ENCODE assay signal across 25 mouse cellular contexts in genomic region chr11:115889159-115889558, GRCm38 (mm10). TPM values are rescaled to one million over a fixed set of nuclear protein-coding genes. Genes with fewer than 3 reads are reported as not detected.
DNase-seq lines count a peak whose midpoint lies in the region; ATAC-seq and TF ChIP-seq lines count a peak whose summit lies in the region.
"Had no signal": no experiment of that assay in that cellular context is flagged by ENCODE, and none has a peak within 500 bp of the region (broad histone marks: within the 10 kb centered on the region; RNA-seq: fewer than 3 reads in every experiment).

No protein-coding gene starts in this region.

- no peak overlapping the region for H3K9ac ChIP-seq in kidney, embryonic 16.5 days (replicated peaks; ENCODE audit: low read length)
- H3K9ac ChIP-seq in lung, embryonic 16.5 days (ENCODE audit: low read length), result no peak overlapping the region
- H3K9ac ChIP-seq: forebrain, embryonic 13.5 days had no signal

- H3K9me3 ChIP-seq in heart, embryonic 10.5 days, result no peaks in the 10 kb centered on the region
- no peaks in the 10 kb centered on the region for H3K9me3 ChIP-seq in kidney, embryonic 16.5 days (ENCODE audit: low read length)
- H3K9me3 ChIP-seq in lung, embryonic 16.5 days (ENCODE audit: control insufficient read depth, low read length), result no peaks in the 10 kb centered on the region
- H3K9me3 ChIP-seq: embryonic facial prominence, embryonic 10.5 days; embryonic facial prominence, embryonic 12.5 days; forebrain, embryonic 13.5 days; G1E had no signal

- no peak for ATAC-seq in kidney, embryonic 16.5 days (ENCODE audit: low FRiP score, low TSS enrichment)
- ATAC-seq in lung, embryonic 16.5 days (ENCODE audit: low read depth), result peak; percentile 26; the same call in 1 of the 2 replicates
- ATAC-seq: activated CD4-positive, CD25-positive, alpha-beta regulatory T cell, adult 4 months; CD4-positive, CD25-positive, alpha-beta regulatory T cell, adult 4 months; forebrain, embryonic 13.5 days; Patski had no signal

- peaks cover 39% of the 10 kb centered on the region for H3K4me1 ChIP-seq in heart, embryonic 10.5 days
- 0 out of 2 replicates have a peak, but pooled peaks cover 3% of the 10 kb centered on the region for H3K4me1 ChIP-seq in kidney, embryonic 16.5 days (ENCODE audit: insufficient read depth, low read length)
- H3K4me1 ChIP-seq in lung, embryonic 16.5 days (replicated peaks; ENCODE audit: control insufficient read depth, insufficient read depth, low read length), result peaks cover 4% of the 10 kb centered on the region; the same call in 1 of the 2 replicates
- peaks cover 4% of the 10 kb centered on the region; the same call in 1 of the 2 replicates for H3K4me1 ChIP-seq in lung, adult 2 months (ENCODE audit: control insufficient read depth, insufficient read depth, low read length)
- H3K4me1 ChIP-seq: embryonic facial prominence, embryonic 12.5 days; forebrain, embryonic 13.5 days had no signal

- no peak overlapping the region for H3K4me3 ChIP-seq in heart, embryonic 10.5 days
- no peak overlapping the region for H3K4me3 ChIP-seq in kidney, embryonic 16.5 days (ENCODE audit: low read length)
- H3K4me3 ChIP-seq in lung, embryonic 16.5 days (ENCODE audit: low read length), result no peak overlapping the region
- no peak overlapping the region for H3K4me3 ChIP-seq in lung, adult 2 months (replicated peaks; ENCODE audit: extremely low read depth, low read depth, low read length)
- H3K4me3 ChIP-seq: embryonic facial prominence, embryonic 10.5 days; embryonic facial prominence, embryonic 12.5 days; forebrain, embryonic 13.5 days had no signal

- TF ChIP-seq CTCF in lung, adult 2 months (IDR thresholded peaks at IDR 0.05; ENCODE audit: insufficient read depth, low read length), result no peak

- peaks cover 21% of the 10 kb centered on the region for H3K36me3 ChIP-seq in heart, embryonic 10.5 days
- H3K36me3 ChIP-seq in kidney, embryonic 16.5 days (ENCODE audit: insufficient read depth, low read length), result peaks cover under 1% of the 10 kb centered on the region; the same call in 1 of the 2 replicates
- H3K36me3 ChIP-seq in lung, embryonic 16.5 days (ENCODE audit: control insufficient read depth, insufficient read depth, low read length), result peaks cover 4% of the 10 kb centered on the region; the same call in 1 of the 2 replicates

- no peak for DNase-seq in heart, embryonic 10.5 days (ENCODE audit: low spot score)
- DNase-seq in heart, adult 11 months, result no peak
- peak; percentile 31 for DNase-seq in kidney, adult 11 months
- DNase-seq in lung, postnatal 14 days, result no peak
- peak; percentile 27 for DNase-seq in lung, postnatal 36 days
- no peak for DNase-seq in lung, adult 2 months
- DNase-seq: adrenal gland, adult 8-10 months; adrenal gland, postnatal 14 days; adrenal gland, postnatal 36 days; B cell, adult 2 months; cerebellum, adult 11-12 months; cerebellum, adult 2 months; cerebellum, adult 9-10 months; cerebellum, postnatal 25 days had no signal

- 72% methylated on average over 6 of the region's 6 CpGs for WGBS in heart, embryonic 10.5 days
- 84% methylated on average over 6 of the region's 6 CpGs for WGBS in kidney, embryonic 16.5 days
- WGBS in lung, embryonic 16.5 days, result 56% methylated on average over 6 of the region's 6 CpGs
- WGBS in lung, adult 2 months, result 79% methylated on average over 6 of the region's 6 CpGs

- H3K27ac ChIP-seq in heart, embryonic 10.5 days, result 0 out of 2 replicates have a peak overlapping the region, but pooled peaks have one; percentile 23
- H3K27ac ChIP-seq in kidney, embryonic 16.5 days (ENCODE audit: low read length), result no peak overlapping the region
- no peak overlapping the region for H3K27ac ChIP-seq in lung, embryonic 16.5 days (ENCODE audit: low read length)
- H3K27ac ChIP-seq: embryonic facial prominence, embryonic 10.5 days; embryonic facial prominence, embryonic 12.5 days; forebrain, embryonic 13.5 days had no signal

- H3K4me2 ChIP-seq in kidney, embryonic 16.5 days (replicated peaks; ENCODE audit: low read depth, low read length), result no peak overlapping the region
- H3K4me2 ChIP-seq in lung, embryonic 16.5 days (ENCODE audit: low read depth, low read length), result no peak overlapping the region
- H3K4me2 ChIP-seq: embryonic facial prominence, embryonic 12.5 days; forebrain, embryonic 13.5 days had no signal

- H3K27me3 ChIP-seq in heart, embryonic 10.5 days (ENCODE audit: insufficient read depth, poor library complexity, severe bottlenecking), result peaks cover 4% of the 10 kb centered on the region
- H3K27me3 ChIP-seq in kidney, embryonic 16.5 days (ENCODE audit: insufficient read depth, low read length), result no peaks in the 10 kb centered on the region
- H3K27me3 ChIP-seq in lung, embryonic 16.5 days (ENCODE audit: control insufficient read depth, insufficient read depth, low read depth, low read length), result no peaks in the 10 kb centered on the region
- H3K27me3 ChIP-seq: Patski had no signal

- no peak for TF ChIP-seq POLR2A in lung, adult 2 months (IDR thresholded peaks at IDR 0.05; ENCODE audit: borderline replicate concordance, extremely low read depth, low read depth, low read length)

RNA-seq across cellular contexts. Expression of gene Smim5, which starts 10.6 kb away (rescaled TPM):
- 13.7 and 17.9 TPM in 2 replicates for polyA plus RNA-seq in heart, embryonic 10.5 days (2016; fragmentation: Nextera tagmentation; extraction: Ambion mirVana)
- polyA plus RNA-seq in kidney, embryonic 16.5 days (2015; fragmentation: Nextera tagmentation; extraction: Ambion mirVana), result 4.7 and 5.0 TPM in 2 replicates
- polyA plus RNA-seq in lung, embryonic 16.5 days (2015; fragmentation: Nextera tagmentation; extraction: Ambion mirVana), result 5.6 and 8.9 TPM in 2 replicates
- polyA plus RNA-seq in lung, adult 2 months (2012; rRNA removed), result 10.3 and 10.8 TPM in 2 replicates

RNA-seq across cellular contexts. Expression of gene Smim6, which starts 22.7 kb away (rescaled TPM):
- 1.6 and 1.7 TPM in 2 replicates for polyA plus RNA-seq in heart, embryonic 10.5 days (2016; fragmentation: Nextera tagmentation; extraction: Ambion mirVana)
- 11.8 and 12.8 TPM in 2 replicates for polyA plus RNA-seq in kidney, embryonic 16.5 days (2015; fragmentation: Nextera tagmentation; extraction: Ambion mirVana)
- 35.5 and 36.2 TPM in 2 replicates for polyA plus RNA-seq in lung, embryonic 16.5 days (2015; fragmentation: Nextera tagmentation; extraction: Ambion mirVana)
- polyA plus RNA-seq in lung, adult 2 months (2012; rRNA removed), result 8.5 and 9.1 TPM in 2 replicates
- polyA plus RNA-seq: cerebellum, adult 2 months; cortical plate, adult 2 months; G1E had no signal

RNA-seq across cellular contexts. Expression of gene Myo15b, which starts 31.0 kb away (rescaled TPM):
- 0.23 and 0.31 TPM in 2 replicates for polyA plus RNA-seq in heart, embryonic 10.5 days (2016; fragmentation: Nextera tagmentation; extraction: Ambion mirVana)
- 12.6 and 14.2 TPM in 2 replicates for polyA plus RNA-seq in kidney, embryonic 16.5 days (2015; fragmentation: Nextera tagmentation; extraction: Ambion mirVana)
- polyA plus RNA-seq in lung, embryonic 16.5 days (2015; fragmentation: Nextera tagmentation; extraction: Ambion mirVana), result 0.83 and 2.0 TPM in 2 replicates
- polyA plus RNA-seq in lung, adult 2 months (2012; rRNA removed), result 5.4 and 7.9 TPM in 2 replicates
- polyA plus RNA-seq: activated CD4-positive, CD25-positive, alpha-beta regulatory T cell, adult 4 months; CD4-positive, CD25-positive, alpha-beta regulatory T cell, adult 4 months; forebrain, embryonic 11.5 days had no signal

RNA-seq across cellular contexts. Expression of gene Sap30bp, which starts 43.9 kb away (rescaled TPM):
- 29.4 and 35.8 TPM in 2 replicates for polyA plus RNA-seq in heart, embryonic 10.5 days (2016; fragmentation: Nextera tagmentation; extraction: Ambion mirVana)
- 35.9 and 38.9 TPM in 2 replicates for polyA plus RNA-seq in kidney, embryonic 16.5 days (2015; fragmentation: Nextera tagmentation; extraction: Ambion mirVana)
- 34.3 and 36.8 TPM in 2 replicates for polyA plus RNA-seq in lung, embryonic 16.5 days (2015; fragmentation: Nextera tagmentation; extraction: Ambion mirVana)
- 18.8 and 23.0 TPM in 2 replicates for polyA plus RNA-seq in lung, adult 2 months (2012; rRNA removed)

RNA-seq across cellular contexts. Expression of gene Recql5, which starts 44.1 kb away (rescaled TPM):
- 20.4 and 22.3 TPM in 2 replicates for polyA plus RNA-seq in heart, embryonic 10.5 days (2016; fragmentation: Nextera tagmentation; extraction: Ambion mirVana)
- 25.3 and 26.9 TPM in 2 replicates for polyA plus RNA-seq in kidney, embryonic 16.5 days (2015; fragmentation: Nextera tagmentation; extraction: Ambion mirVana)
- polyA plus RNA-seq in lung, embryonic 16.5 days (2015; fragmentation: Nextera tagmentation; extraction: Ambion mirVana), result 23.6 and 25.7 TPM in 2 replicates
- polyA plus RNA-seq in lung, adult 2 months (2012; rRNA removed), result 14.5 and 18.0 TPM in 2 replicates

Comparison
In these comparisons a context has a peak if more than half of its experiments do, and no peak if none do; other contexts are left out.
1. DNase-seq: peak in kidney, adult 11 months (single experiment) and lung, postnatal 36 days (single experiment); none in heart, embryonic 10.5 days (single experiment), heart, adult 11 months (single experiment), lung, postnatal 14 days (single experiment) and lung, adult 2 months (single experiment).